Mouse (Mus musculus) urinary bladder, postnatal 25 days (tissue): ENCODE results near the gene 4930507D05Rik.
"Not testable (repeated sequence)": the region's sequence is repeated elsewhere in the genome, so short reads cannot be mapped to it uniquely, and the experiment has no call there.

Source experiments
- DNase-seq: peaks from one replicate; pipeline ENCODE4 v3.0.0; 2022; ENCODE audit warnings: low spot score

Gene 4930507D05Rik

DNA sequence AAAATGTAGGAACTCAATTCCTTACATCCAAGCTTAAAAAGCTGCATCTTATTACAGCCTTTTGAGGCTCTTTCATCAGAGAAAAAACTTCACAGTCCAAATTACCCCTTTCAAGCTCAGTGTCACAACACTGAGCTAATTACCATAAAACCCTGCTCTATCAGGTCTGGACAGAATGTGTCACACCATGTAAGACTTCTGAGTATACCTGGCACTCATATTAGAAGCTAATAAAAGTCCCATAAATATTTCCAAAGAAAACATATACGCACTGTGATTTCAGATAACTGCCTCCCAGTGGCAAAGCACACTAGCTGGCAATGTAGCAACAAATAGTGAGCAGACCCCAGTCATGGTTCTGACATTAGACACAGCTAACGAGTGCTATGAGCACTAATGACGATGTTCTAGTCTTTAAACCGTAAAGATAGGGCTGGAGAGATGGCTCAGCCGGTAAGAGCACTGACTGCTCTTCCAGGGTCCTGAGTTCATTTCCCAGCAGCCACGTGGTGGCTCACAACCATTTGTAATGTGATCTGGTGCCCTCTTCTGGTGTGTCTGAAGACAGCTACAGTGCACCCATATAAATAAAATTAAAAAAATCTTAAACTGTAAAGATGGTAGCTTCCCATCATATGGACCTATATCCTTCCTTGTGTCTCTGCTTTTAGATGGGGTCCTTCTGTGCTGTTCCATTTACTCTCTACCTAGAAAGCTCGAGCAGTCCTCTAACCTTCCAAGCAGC lies 32.0 kb downstream of the 4930507D05Rik start:
- no peak for DNase-seq

DNA sequence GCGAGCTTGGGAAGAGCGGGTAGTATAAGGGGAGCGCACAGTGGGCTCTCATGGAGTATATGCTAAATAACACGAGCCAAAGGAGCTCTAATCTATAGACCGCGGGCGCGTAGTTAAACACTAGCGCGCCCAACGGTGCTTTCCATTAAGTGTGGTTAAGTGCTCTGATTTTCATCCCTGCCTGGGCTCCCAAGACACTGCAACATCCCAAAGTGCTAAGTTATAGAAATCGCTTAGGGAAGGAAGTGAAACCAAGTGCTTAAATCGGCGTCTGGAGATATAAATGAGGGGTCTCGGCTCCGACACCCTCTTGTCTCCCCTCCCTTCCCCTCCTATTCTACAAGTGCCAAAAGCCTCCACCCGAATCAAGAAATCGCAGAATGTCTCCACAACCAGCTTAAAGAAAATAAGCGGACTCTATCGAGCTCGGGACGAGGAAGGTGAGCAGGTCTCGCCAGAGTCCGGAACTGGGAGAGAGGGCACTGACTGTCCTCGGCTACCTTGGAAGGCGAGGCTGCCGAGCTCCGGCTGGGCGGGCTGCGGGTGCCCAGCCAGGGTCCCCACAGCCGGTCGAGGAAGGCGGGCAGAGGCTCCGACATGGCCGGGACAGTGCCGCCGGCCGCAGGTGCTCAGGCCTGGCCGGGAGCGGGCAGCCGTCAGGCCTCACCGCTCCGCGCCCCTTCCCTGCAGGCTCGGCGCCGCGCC lies 36.7 kb downstream of the 4930507D05Rik start:
- DNase-seq = peak; percentile 17

DNA sequence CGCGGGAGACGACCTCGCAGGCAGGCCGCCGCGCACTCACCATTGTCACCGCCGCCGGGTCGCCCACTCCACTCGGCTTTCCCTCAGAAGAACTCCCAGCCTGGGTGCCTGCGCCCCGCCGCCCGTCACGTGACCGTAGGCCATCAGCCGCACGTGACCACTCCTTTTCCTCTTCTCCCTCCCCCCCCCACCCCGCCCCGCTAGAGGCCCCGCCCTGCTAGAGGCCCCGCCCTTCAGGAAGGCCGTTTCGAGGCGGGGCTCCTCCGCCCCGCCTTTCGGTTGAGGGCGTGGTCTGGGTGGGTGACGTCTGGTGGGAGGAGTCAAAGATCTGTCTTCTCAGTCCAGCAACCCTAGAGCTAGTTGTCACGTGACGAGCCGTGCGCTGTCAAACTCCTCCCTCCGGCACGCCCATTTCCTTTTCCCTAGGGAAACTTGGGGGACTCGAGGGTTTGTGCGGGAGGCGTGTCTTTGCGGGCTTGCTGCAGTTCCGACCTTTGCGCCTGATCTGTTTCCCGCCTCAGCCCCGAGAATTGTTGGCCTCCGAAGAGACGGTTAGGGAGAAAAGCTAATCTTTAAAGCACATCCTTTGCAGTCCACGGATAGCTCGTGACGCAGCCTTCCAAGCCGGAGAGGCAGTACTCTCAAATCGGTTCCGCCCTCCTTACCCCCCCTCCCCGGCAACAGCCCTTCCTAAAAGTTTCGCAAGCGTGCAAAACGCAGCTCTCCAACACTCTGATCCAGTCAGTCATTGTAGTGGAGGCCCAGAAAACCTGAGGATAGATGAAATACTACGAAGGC lies 37.5 kb downstream of the 4930507D05Rik start, which contains the start of gene Vps26a:
TSS of gene Vps26a (minus strand) at position 188 of the 798 bp plus-strand sequence.
- DNase-seq = peak; percentile 97

DNA sequence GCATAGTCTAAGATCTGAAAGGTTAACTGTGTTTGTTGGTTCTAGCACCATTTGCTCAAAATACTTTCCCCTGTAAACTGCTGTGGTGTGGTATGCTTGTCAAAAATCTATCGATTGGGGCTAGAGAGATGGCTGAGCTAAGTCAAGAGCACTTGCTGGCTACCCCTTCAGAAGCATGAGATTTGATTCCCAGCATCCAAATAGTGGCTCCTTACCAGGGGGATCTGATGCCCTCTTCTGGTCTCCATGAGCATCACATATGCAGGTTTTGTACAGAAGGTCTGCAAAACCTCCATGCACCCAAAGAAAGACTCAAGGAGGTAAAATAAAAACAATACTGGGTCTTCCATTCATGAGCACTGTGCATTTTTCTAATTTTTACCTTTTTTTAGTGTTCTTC lies 39.0 kb downstream of the 4930507D05Rik start:
- no peak for DNase-seq

DNA sequence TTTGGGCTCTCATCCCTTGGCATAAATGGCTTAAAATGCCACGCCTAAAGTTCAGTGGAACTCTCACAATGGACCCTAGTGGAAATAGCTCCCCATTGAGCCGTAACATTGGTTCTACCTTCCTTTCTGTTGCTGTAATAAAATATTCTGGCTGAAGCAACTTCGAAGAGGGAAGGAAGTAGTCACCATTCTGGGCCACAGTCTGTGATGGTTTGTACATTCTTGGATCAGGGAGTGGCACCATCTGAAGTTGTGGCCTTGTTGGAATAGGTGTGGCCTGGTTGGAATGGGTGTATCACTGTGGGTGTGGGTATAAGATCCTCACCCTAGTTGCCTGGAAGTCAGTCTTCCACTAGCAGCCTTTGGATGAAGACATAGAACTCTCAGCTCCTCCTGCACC lies 42.4 kb downstream of the 4930507D05Rik start:
- not testable (repeated sequence) for DNase-seq

DNA sequence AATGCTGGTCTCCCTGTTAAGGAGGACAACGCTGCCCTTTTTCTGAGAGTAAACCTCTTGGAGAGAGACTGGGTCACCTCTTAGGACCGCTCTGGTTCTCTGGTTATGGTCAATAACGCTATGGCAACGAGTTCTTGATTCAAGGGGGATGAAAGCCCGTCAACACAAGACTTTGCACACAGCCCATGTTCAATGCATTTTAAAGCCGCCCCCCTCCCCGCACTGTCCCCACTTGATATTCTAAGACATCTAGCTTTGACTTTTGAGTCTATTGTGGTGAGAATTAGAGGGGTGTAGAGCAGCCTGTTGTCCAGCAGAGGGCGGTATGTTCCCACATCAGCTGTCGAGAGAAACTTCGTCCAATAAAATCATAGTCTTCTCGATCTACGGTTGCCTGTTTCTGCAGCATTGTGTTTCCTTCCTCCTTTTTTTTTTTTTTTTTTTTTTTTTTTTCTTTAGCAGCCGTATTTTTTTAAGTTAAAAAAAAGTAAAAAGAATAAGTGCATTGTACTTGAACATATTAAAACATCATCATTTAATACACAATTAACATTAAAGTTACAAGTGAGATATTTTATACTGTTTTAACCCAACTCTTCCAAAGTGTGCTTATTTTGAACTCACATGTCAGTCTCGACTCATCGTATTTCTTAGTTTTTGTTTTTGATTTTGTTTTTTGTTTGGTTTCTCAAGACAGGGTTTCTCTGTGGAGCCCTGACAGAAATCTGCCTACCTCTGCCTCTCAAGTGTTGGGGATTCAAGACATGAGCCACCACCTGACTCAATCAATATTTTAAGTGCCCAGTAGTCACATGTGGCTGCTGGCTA lies 51.0 kb downstream of the 4930507D05Rik start:
- DNase-seq = peak; percentile 59
